Mouse (Mus musculus): ENCODE measurements around the gene Crk. TPM values are rescaled to one million over a fixed set of nuclear protein-coding genes. Genes with fewer than 3 reads are reported as not detected.
"Not testable (repeated sequence)": the region's sequence is repeated elsewhere in the genome, so short reads cannot be mapped to it uniquely, and the experiment has no call there.

Gene Crk
- total RNA-seq, 2 experiments from 2014 or later, result 50.3 to 60.6 TPM

- peak; percentile 66 for DNase-seq (ENCODE audit: low spot score)
These were observed 546 bp downstream of the Crk start for GRCm38 (mm10) chr11:75679439-75680171.

- no peak for DNase-seq (ENCODE audit: low spot score)
These were observed 5.4 kb downstream of the Crk start for GRCm38 (mm10) chr11:75684462-75684861.

- peak; percentile 83 for DNase-seq (ENCODE audit: low spot score)
These were observed 5.9 kb downstream of the Crk start for GRCm38 (mm10) chr11:75684956-75685355.

- DNase-seq (ENCODE audit: low spot score), result no peak
These were observed 8.4 kb downstream of the Crk start for GRCm38 (mm10) chr11:75687343-75687993.

- no peak for DNase-seq (ENCODE audit: low spot score)
These were observed 9.1 kb downstream of the Crk start for GRCm38 (mm10) chr11:75688132-75688531.

- no peak for DNase-seq (ENCODE audit: low spot score)
These were observed 10.9 kb downstream of the Crk start for GRCm38 (mm10) chr11:75689977-75690376.

- no peak for DNase-seq (ENCODE audit: low spot score)
These were observed 12.0 kb downstream of the Crk start for GRCm38 (mm10) chr11:75691047-75691446.

- no peak for DNase-seq (ENCODE audit: low spot score)
These were observed 14.5 kb downstream of the Crk start for GRCm38 (mm10) chr11:75693570-75693969.

GRCm38 (mm10) chr11:75697464-75697863 is 18.4 kb downstream of the Crk start:
- DNase-seq (ENCODE audit: low spot score), result not testable (repeated sequence)

- DNase-seq (ENCODE audit: low spot score), result no peak
These were observed 21.5 kb downstream of the Crk start for GRCm38 (mm10) chr11:75700557-75700956.

- no peak for DNase-seq (ENCODE audit: low spot score)
These were observed 23.7 kb downstream of the Crk start for GRCm38 (mm10) chr11:75702761-75703160.

- no peak for DNase-seq (ENCODE audit: low spot score)
These were observed 24.7 kb downstream of the Crk start for GRCm38 (mm10) chr11:75703748-75704147.

GRCm38 (mm10) chr11:75713949-75714348 is 34.9 kb downstream of the Crk start:
- DNase-seq (ENCODE audit: low spot score), result peak; percentile 23

GRCm38 (mm10) chr11:75715556-75715955 is 36.5 kb downstream of the Crk start:
- peak; percentile 37 for DNase-seq (ENCODE audit: low spot score)

- no peak for DNase-seq (ENCODE audit: low spot score)
These were observed 37.7 kb downstream of the Crk start for GRCm38 (mm10) chr11:75716661-75717325.

GRCm38 (mm10) chr11:75722339-75722738 is 43.3 kb downstream of the Crk start:
- DNase-seq (ENCODE audit: low spot score), result no peak

- no peak for DNase-seq (ENCODE audit: low spot score)
These were observed 48.1 kb downstream of the Crk start for GRCm38 (mm10) chr11:75727168-75727567.

- not testable (repeated sequence) for DNase-seq (ENCODE audit: low spot score)
These were observed 48.6 kb downstream of the Crk start for GRCm38 (mm10) chr11:75727659-75728058.

GRCm38 (mm10) chr11:75732434-75733226 is 53.6 kb downstream of the Crk start, which contains the start of gene Ywhae:
Gene Ywhae (plus strand): TSS chr11:75732869.
- DNase-seq (ENCODE audit: low spot score), result peak; percentile 90

GRCm38 (mm10) chr11:75733227-75733940 is 54.3 kb downstream of the Crk start:
- DNase-seq (ENCODE audit: low spot score), result peak; percentile 80
